Mouse (Mus musculus): ENCODE data around the gene AU040320. TPM values are rescaled to one million over a fixed set of nuclear protein-coding genes. Genes with fewer than 3 reads are reported as not detected.

AU040320 gene
- polyA plus RNA-seq, 1 experiment from 2014 or later: 22.0 TPM

DNA sequence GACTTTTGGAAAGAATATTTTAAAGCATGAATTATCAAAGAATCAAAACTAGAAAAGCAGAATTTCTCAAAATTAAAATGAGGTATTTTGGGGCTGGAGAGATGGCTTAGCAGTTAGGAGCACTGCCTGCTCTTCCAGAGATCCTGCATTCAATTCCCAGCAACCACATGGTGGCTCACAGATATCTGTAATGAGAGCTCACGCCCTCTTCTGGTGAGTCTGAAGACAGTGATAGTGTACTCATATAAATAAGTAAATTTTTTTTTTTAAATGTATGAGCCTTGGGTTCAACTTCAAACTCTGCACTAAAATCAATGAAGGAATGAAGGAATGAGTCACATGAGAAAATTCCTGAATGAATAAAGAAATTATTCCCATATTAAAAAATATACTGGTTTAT is 132.6 kb downstream of the AU040320 start:
- Histone ChIP-seq H3K9ac (no peak overlapping the region), H3K9me3 (no peaks in the 10 kb centered on the region), H3K27me3 (no peaks in the 10 kb centered on the region), H3K4me2 (no peak overlapping the region), H3K36me3 (peaks cover 39% of the 10 kb centered on the region), H3K4me1 (no peaks in the 10 kb centered on the region), H3K4me3 (no peak overlapping the region), H3K27ac (no peak overlapping the region)
- no peak for ATAC-seq (ENCODE audit: borderline replicate concordance, extremely low read depth, low FRiP score, low TSS enrichment)
- WGBS: 40% methylated on average over 1 of the region's 1 CpGs

- WGBS: 73% methylated on average over 8 of the region's 8 CpGs
- H3K36me3 ChIP-seq: peaks cover 45% of the 10 kb centered on the region
These were observed 136.5 kb downstream of the AU040320 start for GRCm38 (mm10) chr4:126889879-126890278.

More at GRCm38 (mm10) chr4:126889879-126890278, 136.5 kb downstream of the AU040320 start:
- no peaks in the 10 kb centered on the region for H3K9me3 ChIP-seq
- H3K27ac ChIP-seq: no peak overlapping the region
- no peak overlapping the region for H3K9ac ChIP-seq
- H3K4me2 ChIP-seq: no peak overlapping the region
- H3K27me3 ChIP-seq: no peaks in the 10 kb centered on the region
- H3K4me1 ChIP-seq: no peaks in the 10 kb centered on the region
- H3K4me3 ChIP-seq: no peak overlapping the region
- ATAC-seq (ENCODE audit: borderline replicate concordance, extremely low read depth, low FRiP score, low TSS enrichment): no peak

Other genes starting within 250 kb of the AU040320 start
- gene Ago4, start 220.1 kb upstream of the AU040320 start, polyA plus RNA-seq (2015; fragmentation: Nextera tagmentation; extraction: Ambion mirVana): 3.5 and 3.7 TPM in 2 replicates
- gene Clspn, start 196.6 kb upstream of the AU040320 start, polyA plus RNA-seq (2015; fragmentation: Nextera tagmentation; extraction: Ambion mirVana): 41.1 TPM in 2 replicates
- 2.1 and 2.3 TPM in 2 replicates for gene 5730409E04Rik, start 143.7 kb upstream of the AU040320 start, polyA plus RNA-seq (2015; fragmentation: Nextera tagmentation; extraction: Ambion mirVana)
- gene Psmb2, start 75.9 kb upstream of the AU040320 start, polyA plus RNA-seq (2015; fragmentation: Nextera tagmentation; extraction: Ambion mirVana): 487 and 509 TPM in 2 replicates
- 0.08 and 0.09 TPM in 2 replicates for gene Tfap2e, start 17.3 kb upstream of the AU040320 start, polyA plus RNA-seq (2015; fragmentation: Nextera tagmentation; extraction: Ambion mirVana)
- 26.0 and 28.2 TPM in 2 replicates for gene Ncdn, start 106 bp upstream of the AU040320 start, polyA plus RNA-seq (2015; fragmentation: Nextera tagmentation; extraction: Ambion mirVana)
- gene Zmym4, start 214.6 kb downstream of the AU040320 start, polyA plus RNA-seq (2015; fragmentation: Nextera tagmentation; extraction: Ambion mirVana): 18.0 and 18.2 TPM in 2 replicates